Mouse (Mus musculus) limb, embryonic 14.5 days (tissue): ENCODE results near the gene Gjd3. TPM values are rescaled to one million over a fixed set of nuclear protein-coding genes. Genes with fewer than 3 reads are reported as not detected.

ENCODE experiments used
- ATAC-seq: fragments of 200-750 bp; cut with Nextera tagmentation; 2 replicates; pipeline ENCODE4 v1.8.0; 2017; ENCODE audit warnings: low read depth, moderate number of reproducible peaks, moderate TSS enrichment; ENCODE audit not compliant: low FRiP score
- DNase-seq: peaks from one replicate; pipeline ENCODE4 v3.0.0-alpha.2; 2015; ENCODE audit warnings: low spot score
- H3K27ac ChIP-seq: fragments of 300-500 bp; sonication (generic); replicated peaks from 2 replicates; pipeline ENCODE4 v1.5.1; 2014; ENCODE audit warnings: low read depth, mild to moderate bottlenecking, low read length, moderate library complexity, mixed read lengths
- H3K27me3 ChIP-seq: fragments of 300-500 bp; sonication (generic); 2 replicates; pipeline ENCODE4 v1.6.1; 2014; ENCODE audit warnings: low read length, mixed read lengths; ENCODE audit not compliant: control insufficient read depth, insufficient read depth
- H3K36me3 ChIP-seq: fragments of 300-500 bp; sonication (generic); 2 replicates; pipeline ENCODE4 v1.6.1; 2014; ENCODE audit warnings: mild to moderate bottlenecking, low read length, moderate library complexity, mixed read lengths; ENCODE audit not compliant: control insufficient read depth, insufficient read depth
- H3K4me1 ChIP-seq: fragments of 300-500 bp; sonication (generic); 2 replicates; pipeline ENCODE4 v1.6.1; 2014; ENCODE audit warnings: antibody characterized with exemption, low read length, mixed read lengths; ENCODE audit not compliant: control insufficient read depth, insufficient read depth
- H3K4me2 ChIP-seq: fragments of 300-500 bp; sonication (generic); replicated peaks from 2 replicates; pipeline ENCODE4 v1.6.1; 2014; ENCODE audit warnings: low read depth, mild to moderate bottlenecking, low read length, moderate library complexity; ENCODE audit not compliant: severe bottlenecking
- H3K4me3 ChIP-seq: fragments of 300-500 bp; sonication (generic); replicated peaks from 2 replicates; pipeline ENCODE4 v1.5.1; 2014; ENCODE audit warnings: low read length
- H3K9ac ChIP-seq: fragments of 300-500 bp; sonication (generic); 2 replicates; pipeline ENCODE4 v1.6.1; 2014; ENCODE audit warnings: mild to moderate bottlenecking, low read depth, low read length, moderate library complexity; ENCODE audit not compliant: severe bottlenecking
- H3K9me3 ChIP-seq: fragments of 300-500 bp; sonication (generic); 2 replicates; pipeline ENCODE4 v1.6.1; 2016; ENCODE audit warnings: low read length; ENCODE audit not compliant: control insufficient read depth
- POLR2A ChIP-seq: fragments of 200-500 bp; IDR thresholded peaks from 2 replicates; pipeline ENCODE4 v1.8.0; 2012; ENCODE audit warnings: inconsistent platforms, mild to moderate bottlenecking, moderate library complexity, borderline replicate concordance; ENCODE audit not compliant: insufficient read depth, insufficient read length; ENCODE audit errors: extremely low read depth
- WGBS: fragments of 180-500 bp; shearing (Covaris S2); extraction: QIAGEN DNeasy Blood & Tissue Kit; methylation state at CpG from one replicate; pipeline ENCODE4 v1.1.7; 2014; 5-methylcytosine and 5-hydroxymethylcytosine counted together
- polyA plus RNA-seq, 2 experiments: library from polyadenylated mRNA; depleted of rRNA in 1 of 2; stranded (reverse) in 1 of 2; unstranded in 1 of 2; fragments of >200 nt; fragmentation: Nextera tagmentation in 1 of 2; extraction: Ambion mirVana in 1 of 2; gene quantifications; 2 replicates each; pipeline versions ENCODE4 v1.2.1 to v1.2.3; 2012 to 2014

Gene Gjd3
- polyA plus RNA-seq, 2 experiments: 0.45 to 1.3 TPM

DNA sequence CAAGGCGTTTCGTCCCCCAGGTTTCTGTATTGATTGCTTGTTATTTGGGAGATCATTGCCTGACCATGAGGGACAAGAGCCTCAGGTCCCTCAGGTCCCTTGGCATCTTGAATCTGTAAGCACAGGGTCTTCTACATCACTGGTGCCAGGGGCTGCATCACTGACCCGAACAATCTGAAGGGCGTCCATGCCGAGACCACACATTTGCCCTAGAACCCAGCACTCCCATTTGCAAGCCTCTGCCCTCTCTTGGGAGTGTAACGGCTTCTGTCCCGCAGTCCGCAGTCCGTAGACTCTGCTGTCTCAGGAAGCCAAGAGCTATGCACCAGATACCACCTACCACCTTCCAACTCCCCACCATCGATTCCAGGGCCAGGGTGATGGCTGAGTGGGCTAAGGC is 26.5 kb downstream of the Gjd3 start:
- Histone ChIP-seq H3K9ac (no peak overlapping the region), H3K4me2 (no peak overlapping the region), H3K27me3 (no peaks in the 10 kb centered on the region), H3K9me3 (no peaks in the 10 kb centered on the region), H3K27ac (no peak overlapping the region), H3K36me3 (peaks cover 32% of the 10 kb centered on the region), H3K4me1 (peaks cover 52% of the 10 kb centered on the region), H3K4me3 (no peak overlapping the region)
- no peak for TF ChIP-seq POLR2A
- no peak for ATAC-seq
- WGBS: 78% methylated on average over 10 of the region's 10 CpGs
- DNase-seq: no peak

DNA sequence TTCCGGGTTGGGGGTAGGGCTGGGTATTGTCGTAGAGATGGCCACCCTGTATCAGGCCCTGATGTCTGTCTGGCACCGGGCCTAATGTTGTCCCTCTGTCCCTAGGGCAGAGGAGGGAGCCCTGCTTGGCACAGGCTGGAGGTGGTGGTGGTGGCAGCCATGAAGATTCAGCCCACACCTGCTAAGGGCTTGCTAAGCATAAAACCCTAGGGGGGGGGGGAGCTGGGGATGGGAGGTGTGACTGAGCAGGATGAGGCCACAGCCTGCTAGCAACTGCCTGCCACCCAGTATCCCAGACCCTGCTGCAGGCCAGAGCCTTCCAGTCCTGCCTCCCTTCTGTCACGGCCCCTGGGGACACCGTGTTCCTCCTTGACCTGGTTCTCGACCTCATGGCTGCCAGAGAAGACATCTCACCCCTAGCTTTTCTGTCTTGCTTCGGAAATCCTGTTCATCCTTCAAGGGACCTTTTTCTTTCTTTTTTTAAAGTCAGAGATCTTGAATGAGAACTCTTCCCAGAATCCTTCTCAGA is 27.0 kb downstream of the Gjd3 start:
- no peak overlapping the region for H3K27ac ChIP-seq
- WGBS: 29% methylated on average over 7 of the region's 7 CpGs
- H3K9me3 ChIP-seq: no peaks in the 10 kb centered on the region
- DNase-seq: no peak
- H3K27me3 ChIP-seq: no peaks in the 10 kb centered on the region
- no peak overlapping the region for H3K9ac ChIP-seq
- no peak overlapping the region for H3K4me3 ChIP-seq
- H3K4me2 ChIP-seq: no peak overlapping the region
- ATAC-seq: no peak
- H3K4me1 ChIP-seq: peaks cover 53% of the 10 kb centered on the region
- no peak for TF ChIP-seq POLR2A
- H3K36me3 ChIP-seq: peaks cover 37% of the 10 kb centered on the region

DNA sequence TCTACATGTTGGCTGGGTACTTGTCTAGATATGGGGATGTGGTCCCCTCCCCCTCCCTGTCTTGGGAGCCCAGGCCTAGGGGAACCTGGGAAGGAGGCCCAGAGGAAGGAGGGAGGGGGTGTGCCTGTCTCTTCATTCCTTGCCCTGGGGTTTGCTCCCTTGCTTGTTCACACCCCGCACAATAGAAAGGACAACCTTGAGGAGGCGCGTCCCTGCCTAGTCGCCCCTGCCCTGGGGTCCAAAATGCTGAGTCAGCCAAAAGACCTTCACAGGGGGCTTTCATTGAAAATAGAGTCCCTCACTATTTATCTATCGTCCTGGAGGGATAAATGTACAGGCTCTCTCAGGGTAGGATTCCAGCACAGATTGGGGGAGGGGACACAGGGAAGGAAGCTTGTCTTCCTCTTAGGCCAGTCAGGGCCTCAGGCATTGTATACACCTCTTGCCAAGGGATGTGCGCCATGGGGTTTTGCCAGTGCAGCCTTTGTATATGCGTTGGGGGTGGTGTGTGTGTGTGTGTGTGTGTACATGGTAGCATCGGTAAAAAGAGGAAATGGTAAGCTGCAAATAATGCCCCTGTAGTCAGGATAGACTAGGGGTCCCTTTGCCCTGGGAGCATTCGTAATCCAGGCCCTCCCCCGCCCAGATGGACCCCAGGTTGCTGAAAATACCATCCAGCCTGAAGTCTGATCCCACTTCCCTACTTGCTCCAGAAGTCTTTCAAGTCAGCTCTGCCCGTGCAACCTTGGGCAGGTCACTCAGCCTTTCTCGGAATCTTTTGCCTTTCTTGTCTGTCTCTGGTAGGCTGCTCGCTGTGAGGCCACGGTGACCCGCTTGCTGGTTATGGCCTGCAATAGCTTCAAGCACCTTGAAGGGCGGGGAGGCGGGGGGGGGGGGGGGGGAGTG is 27.8 kb downstream of the Gjd3 start:
- TF ChIP-seq POLR2A: no peak
- ATAC-seq (no peak), DNase-seq (no peak)
- Histone ChIP-seq H3K9me3 (no peaks in the 10 kb centered on the region), H3K27me3 (no peaks in the 10 kb centered on the region), H3K4me3 (no peak overlapping the region), H3K9ac (no peak overlapping the region), H3K4me2 (no peak overlapping the region), H3K27ac (0 out of 2 replicates have a peak overlapping the region, but pooled peaks have one; percentile 9), H3K36me3 (peaks cover 45% of the 10 kb centered on the region), H3K4me1 (peaks cover 54% of the 10 kb centered on the region)
- 25% methylated on average over 16 of the region's 17 CpGs for WGBS

DNA sequence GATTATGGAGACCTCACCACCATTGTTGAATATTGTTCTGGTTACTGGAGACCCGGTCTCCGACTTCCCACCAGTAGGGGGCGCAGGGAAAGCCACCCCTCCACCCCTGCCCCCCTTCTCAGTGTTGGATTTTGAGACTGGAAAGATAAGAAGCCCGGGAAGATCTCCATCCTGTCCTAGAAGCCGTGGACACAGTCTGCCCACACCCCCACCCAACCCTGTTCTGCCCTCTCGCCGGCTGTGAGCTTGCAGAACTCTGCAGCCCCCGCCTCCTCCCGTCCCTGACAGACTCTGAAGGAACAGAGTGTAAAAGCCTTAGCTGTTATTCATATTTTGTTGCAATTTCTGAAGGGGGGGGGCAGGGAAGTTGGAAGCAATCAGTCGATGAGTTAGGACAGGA is 28.4 kb downstream of the Gjd3 start:
- peak overlapping the region; percentile 28; the same call in 1 of the 2 replicates for H3K4me2 ChIP-seq
- peak; percentile 75 for DNase-seq
- 0 out of 2 replicates have a peak overlapping the region, but pooled peaks have one; percentile 9 for H3K27ac ChIP-seq
- 11% methylated on average over 10 of the region's 10 CpGs for WGBS
- no peaks in the 10 kb centered on the region for H3K27me3 ChIP-seq
- no peaks in the 10 kb centered on the region for H3K9me3 ChIP-seq
- H3K36me3 ChIP-seq: peaks cover 50% of the 10 kb centered on the region
- H3K4me3 ChIP-seq: no peak overlapping the region
- no peak for TF ChIP-seq POLR2A
- H3K4me1 ChIP-seq: peaks cover 53% of the 10 kb centered on the region
- no peak overlapping the region for H3K9ac ChIP-seq
- ATAC-seq: peak; percentile 60

- Histone ChIP-seq H3K27me3 (no peaks in the 10 kb centered on the region), H3K9ac (no peak overlapping the region), H3K4me3 (no peak overlapping the region), H3K27ac (0 out of 2 replicates have a peak overlapping the region, but pooled peaks have one; percentile 14), H3K9me3 (no peaks in the 10 kb centered on the region), H3K36me3 (peaks cover 55% of the 10 kb centered on the region), H3K4me2 (peak overlapping the region; percentile 28; the same call in 1 of the 2 replicates), H3K4me1 (peaks cover 49% of the 10 kb centered on the region)
- WGBS: 39% methylated on average over 13 of the region's 13 CpGs
- TF ChIP-seq POLR2A: no peak
- DNase-seq (no peak), ATAC-seq (no peak)
These were observed 28.9 kb downstream of the Gjd3 start for GRCm38 (mm10) chr11:98953835-98954320.
